Mouse (Mus musculus) testis, adult 2 months (tissue): ENCODE measurements around the gene Retreg3.

Experiments
- CTCF ChIP-seq: fragments of 200-500 bp; IDR thresholded peaks from 2 replicates; pipeline ENCODE4 v1.5.1; 2012; ENCODE audit warnings: low read depth, mild to moderate bottlenecking, inconsistent platforms, low read length, moderate library complexity; ENCODE audit not compliant: control insufficient read depth, insufficient read depth, insufficient replicate concordance
- POLR2A ChIP-seq: fragments of 200-500 bp; IDR thresholded peaks from 2 replicates; pipeline ENCODE4 v1.6.1; 2012; ENCODE audit warnings: low read depth, mild to moderate bottlenecking, inconsistent platforms, low read length, moderate library complexity; ENCODE audit not compliant: control insufficient read depth

- TF ChIP-seq CTCF (no peak), POLR2A (no peak)
Measured at GRCm38 (mm10) chr11:101062165-101062884, 57.4 kb downstream of the Retreg3 start.
